Mouse (Mus musculus): ENCODE results near the gene Ppp2r5c. TPM values are rescaled to one million over a fixed set of nuclear protein-coding genes. Genes with fewer than 3 reads are reported as not detected.

Ppp2r5c gene
- polyA plus RNA-seq, 1 experiment from 2014 or later, result 138 TPM

GRCm38 (mm10) chr12:110478601-110479008 is 31.7 kb downstream of the Ppp2r5c start:
- WGBS, result 78% methylated on average over 9 of the region's 9 CpGs
- Histone ChIP-seq H3K36me3 (ENCODE audit: control insufficient read depth, insufficient read depth, low read length) (0 out of 2 replicates have a peak, but pooled peaks cover 5% of the 10 kb centered on the region), H3K9ac (ENCODE audit: low read length) (no peak overlapping the region), H3K27ac (ENCODE audit: low read depth, low read length) (no peak overlapping the region), H3K27me3 (replicated peaks; ENCODE audit: control insufficient read depth, insufficient read depth, low read length) (no peaks in the 10 kb centered on the region), H3K4me1 (ENCODE audit: control insufficient read depth, insufficient read depth, low read length) (no peaks in the 10 kb centered on the region), H3K9me3 (replicated peaks; ENCODE audit: control insufficient read depth, low read length) (no peaks in the 10 kb centered on the region), H3K4me3 (ENCODE audit: low read depth, low read length) (no peak overlapping the region), H3K4me2 (ENCODE audit: low read length) (no peak overlapping the region)
- DNase-seq (ENCODE audit: low spot score) (no peak), ATAC-seq (no peak)

- no peaks in the 10 kb centered on the region for H3K4me1 ChIP-seq (ENCODE audit: control insufficient read depth, insufficient read depth, low read length)
- DNase-seq (ENCODE audit: low spot score), result no peak
- no peak overlapping the region for H3K4me3 ChIP-seq (ENCODE audit: low read depth, low read length)
- no peak overlapping the region for H3K4me2 ChIP-seq (ENCODE audit: low read length)
- no peaks in the 10 kb centered on the region for H3K9me3 ChIP-seq (replicated peaks; ENCODE audit: control insufficient read depth, low read length)
- no peak overlapping the region for H3K27ac ChIP-seq (ENCODE audit: low read depth, low read length)
- H3K36me3 ChIP-seq (ENCODE audit: control insufficient read depth, insufficient read depth, low read length), result 0 out of 2 replicates have a peak, but pooled peaks cover 5% of the 10 kb centered on the region
- WGBS, result 89% methylated on average over 12 of the region's 12 CpGs
- ATAC-seq, result no peak
- no peaks in the 10 kb centered on the region for H3K27me3 ChIP-seq (replicated peaks; ENCODE audit: control insufficient read depth, insufficient read depth, low read length)
- no peak overlapping the region for H3K9ac ChIP-seq (ENCODE audit: low read length)
Observed at GRCm38 (mm10) chr12:110479268-110479667, 32.3 kb downstream of the Ppp2r5c start.

- ATAC-seq, result no peak
- no peak for DNase-seq (ENCODE audit: low spot score)
- WGBS, result 81% methylated on average over 4 of the region's 4 CpGs
Observed at GRCm38 (mm10) chr12:110480701-110481100, 33.8 kb downstream of the Ppp2r5c start.

GRCm38 (mm10) chr12:110483761-110484160 is 36.8 kb downstream of the Ppp2r5c start:
- WGBS, result 33% methylated on average over 6 of the region's 6 CpGs
- H3K4me3 ChIP-seq (ENCODE audit: low read depth, low read length), result no peak overlapping the region
- ATAC-seq, result no peak

More at GRCm38 (mm10) chr12:110480701-110481100, 33.8 kb downstream of the Ppp2r5c start:
- no peak overlapping the region for H3K27ac ChIP-seq (ENCODE audit: low read depth, low read length)
- H3K36me3 ChIP-seq (ENCODE audit: control insufficient read depth, insufficient read depth, low read length), result 0 out of 2 replicates have a peak, but pooled peaks cover 5% of the 10 kb centered on the region
- no peak overlapping the region for H3K4me2 ChIP-seq (ENCODE audit: low read length)
- no peaks in the 10 kb centered on the region for H3K27me3 ChIP-seq (replicated peaks; ENCODE audit: control insufficient read depth, insufficient read depth, low read length)
- no peaks in the 10 kb centered on the region for H3K9me3 ChIP-seq (replicated peaks; ENCODE audit: control insufficient read depth, low read length)
- no peak overlapping the region for H3K4me3 ChIP-seq (ENCODE audit: low read depth, low read length)
- no peak overlapping the region for H3K9ac ChIP-seq (ENCODE audit: low read length)
- peaks cover 5% of the 10 kb centered on the region for H3K4me1 ChIP-seq (ENCODE audit: control insufficient read depth, insufficient read depth, low read length)

GRCm38 (mm10) chr12:110484824-110485584 is 38.1 kb downstream of the Ppp2r5c start:
- 3% methylated on average over 17 of the region's 17 CpGs for WGBS
- ATAC-seq (peak; percentile 57), DNase-seq (ENCODE audit: low spot score) (no peak)
- H3K36me3 ChIP-seq (ENCODE audit: control insufficient read depth, insufficient read depth, low read length), result no peaks in the 10 kb centered on the region
- no peaks in the 10 kb centered on the region for H3K27me3 ChIP-seq (replicated peaks; ENCODE audit: control insufficient read depth, insufficient read depth, low read length)
- peak overlapping the region; percentile 92 for H3K27ac ChIP-seq (ENCODE audit: low read depth, low read length)
- H3K9me3 ChIP-seq (replicated peaks; ENCODE audit: control insufficient read depth, low read length), result no peaks in the 10 kb centered on the region
- H3K4me1 ChIP-seq (ENCODE audit: control insufficient read depth, insufficient read depth, low read length), result peaks cover 18% of the 10 kb centered on the region
- H3K9ac ChIP-seq (ENCODE audit: low read length), result peak overlapping the region; percentile 80
- peak overlapping the region; percentile 61 for H3K4me3 ChIP-seq (ENCODE audit: low read depth, low read length)
- H3K4me2 ChIP-seq (ENCODE audit: low read length), result peak overlapping the region; percentile 90

More at GRCm38 (mm10) chr12:110483761-110484160, 36.8 kb downstream of the Ppp2r5c start:
- H3K4me1 ChIP-seq (ENCODE audit: control insufficient read depth, insufficient read depth, low read length), result peaks cover 18% of the 10 kb centered on the region
- H3K9ac ChIP-seq (ENCODE audit: low read length), result no peak overlapping the region
- no peak for DNase-seq (ENCODE audit: low spot score)
- no peaks in the 10 kb centered on the region for H3K9me3 ChIP-seq (replicated peaks; ENCODE audit: control insufficient read depth, low read length)
- no peaks in the 10 kb centered on the region for H3K36me3 ChIP-seq (ENCODE audit: control insufficient read depth, insufficient read depth, low read length)
- H3K27me3 ChIP-seq (replicated peaks; ENCODE audit: control insufficient read depth, insufficient read depth, low read length), result no peaks in the 10 kb centered on the region
- H3K4me2 ChIP-seq (ENCODE audit: low read length), result no peak overlapping the region
- H3K27ac ChIP-seq (ENCODE audit: low read depth, low read length), result no peak overlapping the region

GRCm38 (mm10) chr12:110485585-110486331 is 38.8 kb downstream of the Ppp2r5c start:
- peak; percentile 85 for ATAC-seq
- DNase-seq (ENCODE audit: low spot score), result peak; percentile 97

GRCm38 (mm10) chr12:110486852-110487251 is 39.9 kb downstream of the Ppp2r5c start:
- WGBS, result 87% methylated on average over 5 of the region's 5 CpGs
- Histone ChIP-seq H3K9me3 (replicated peaks; ENCODE audit: control insufficient read depth, low read length) (no peaks in the 10 kb centered on the region), H3K4me1 (ENCODE audit: control insufficient read depth, insufficient read depth, low read length) (peaks cover 18% of the 10 kb centered on the region), H3K4me2 (ENCODE audit: low read length) (peak overlapping the region; percentile 90), H3K9ac (ENCODE audit: low read length) (peak overlapping the region; percentile 80), H3K36me3 (ENCODE audit: control insufficient read depth, insufficient read depth, low read length) (no peaks in the 10 kb centered on the region), H3K4me3 (ENCODE audit: low read depth, low read length) (peak overlapping the region; percentile 61), H3K27ac (ENCODE audit: low read depth, low read length) (no peak overlapping the region), H3K27me3 (replicated peaks; ENCODE audit: control insufficient read depth, insufficient read depth, low read length) (no peaks in the 10 kb centered on the region)
- ATAC-seq, result no peak
- no peak for DNase-seq (ENCODE audit: low spot score)

More at GRCm38 (mm10) chr12:110485585-110486331, 38.8 kb downstream of the Ppp2r5c start:
- Histone ChIP-seq H3K9me3 (replicated peaks; ENCODE audit: control insufficient read depth, low read length) (no peaks in the 10 kb centered on the region), H3K4me2 (ENCODE audit: low read length) (peak overlapping the region; percentile 90), H3K27me3 (replicated peaks; ENCODE audit: control insufficient read depth, insufficient read depth, low read length) (no peaks in the 10 kb centered on the region), H3K4me3 (ENCODE audit: low read depth, low read length) (peak overlapping the region; percentile 61), H3K27ac (ENCODE audit: low read depth, low read length) (peak overlapping the region; percentile 92), H3K9ac (ENCODE audit: low read length) (peak overlapping the region; percentile 80), H3K36me3 (ENCODE audit: control insufficient read depth, insufficient read depth, low read length) (no peaks in the 10 kb centered on the region), H3K4me1 (ENCODE audit: control insufficient read depth, insufficient read depth, low read length) (peaks cover 18% of the 10 kb centered on the region)
- under 1% methylated on average over 27 of the region's 27 CpGs for WGBS

- no peaks in the 10 kb centered on the region for H3K36me3 ChIP-seq (ENCODE audit: control insufficient read depth, insufficient read depth, low read length)
- H3K9me3 ChIP-seq (replicated peaks; ENCODE audit: control insufficient read depth, low read length), result no peaks in the 10 kb centered on the region
- DNase-seq (ENCODE audit: low spot score) (no peak), ATAC-seq (no peak)
- no peak overlapping the region for H3K4me2 ChIP-seq (ENCODE audit: low read length)
- peaks cover 18% of the 10 kb centered on the region for H3K4me1 ChIP-seq (ENCODE audit: control insufficient read depth, insufficient read depth, low read length)
- WGBS, result 84% methylated on average over 9 of the region's 9 CpGs
- H3K4me3 ChIP-seq (ENCODE audit: low read depth, low read length), result no peak overlapping the region
- no peaks in the 10 kb centered on the region for H3K27me3 ChIP-seq (replicated peaks; ENCODE audit: control insufficient read depth, insufficient read depth, low read length)
- H3K27ac ChIP-seq (ENCODE audit: low read depth, low read length), result no peak overlapping the region
- 0 out of 2 replicates have a peak overlapping the region, but pooled peaks have one; percentile 22 for H3K9ac ChIP-seq (ENCODE audit: low read length)
Observed at GRCm38 (mm10) chr12:110488031-110488430, 41.1 kb downstream of the Ppp2r5c start.
